Mouse (Mus musculus): ENCODE data around the gene Vwde. TPM values are rescaled to one million over a fixed set of nuclear protein-coding genes. Genes with fewer than 3 reads are reported as not detected.

Gene Vwde
- polyA plus RNA-seq, 1 experiment from 2014 or later: not detected

DNA sequence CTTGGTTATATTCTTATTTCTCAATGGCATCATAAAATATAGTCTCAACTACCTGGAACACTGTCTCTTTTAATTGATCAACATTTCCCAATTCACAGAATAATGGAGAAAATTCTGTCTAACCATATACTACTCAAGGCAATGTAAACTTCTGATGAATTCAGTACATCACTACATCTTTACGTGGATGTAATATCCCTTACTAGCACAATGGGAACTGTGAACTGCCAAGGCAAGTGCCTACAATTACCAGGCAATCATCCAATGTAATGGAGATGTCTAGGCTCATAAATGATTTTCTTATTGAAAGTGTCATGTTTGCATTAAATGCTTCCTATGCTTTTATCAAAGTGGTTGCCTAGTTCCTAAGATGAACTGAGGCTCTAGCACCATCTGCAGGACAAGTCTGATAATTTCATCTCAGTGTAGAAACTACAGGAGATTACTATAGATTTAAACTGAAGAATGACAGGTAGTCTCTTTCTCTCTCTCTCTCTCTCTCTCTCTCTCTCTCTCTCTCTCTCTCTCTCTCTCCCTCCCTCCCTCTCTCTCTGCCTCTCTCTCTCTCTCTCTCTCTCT lies 72.6 kb downstream of the Vwde start:
- H3K4me1 ChIP-seq: no peaks in the 10 kb centered on the region
- no peak overlapping the region for H3K4me3 ChIP-seq
- no peaks in the 10 kb centered on the region for H3K27me3 ChIP-seq (replicated peaks)
- 0 out of 2 replicates have a peak, but pooled peaks have one; percentile 48 for ATAC-seq (ENCODE audit: low FRiP score, low read depth)
- H3K9ac ChIP-seq: no peak overlapping the region
- peaks cover 6% of the 10 kb centered on the region; the same call in 1 of the 2 replicates for H3K9me3 ChIP-seq
- H3K4me2 ChIP-seq (replicated peaks): no peak overlapping the region
- no peak overlapping the region for H3K27ac ChIP-seq
- H3K36me3 ChIP-seq: no peaks in the 10 kb centered on the region
- 70% methylated on average over 1 of the region's 1 CpGs for WGBS

DNA sequence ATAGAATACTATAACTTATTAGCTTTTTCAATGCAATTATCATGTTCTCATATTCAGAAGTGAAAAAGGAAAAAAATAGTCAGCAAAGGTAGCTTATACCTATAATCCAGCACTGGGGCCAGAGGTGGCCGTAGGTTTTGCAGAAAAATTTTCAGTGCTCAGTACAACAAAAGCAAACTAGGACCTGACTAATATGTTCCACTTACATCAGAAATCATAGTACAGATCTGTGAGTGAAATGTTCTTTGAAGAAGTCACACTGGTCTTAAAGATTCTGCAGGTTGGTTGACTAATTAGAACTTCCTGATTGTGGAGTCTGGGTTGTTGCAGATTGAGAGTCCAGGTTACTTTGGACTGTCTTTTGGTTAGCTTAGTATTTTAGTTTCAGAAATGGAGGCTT lies 87.5 kb downstream of the Vwde start:
- no peaks in the 10 kb centered on the region for H3K9me3 ChIP-seq
- 94% methylated on average over 1 of the region's 1 CpGs for WGBS
- H3K4me1 ChIP-seq: no peaks in the 10 kb centered on the region
- H3K4me3 ChIP-seq: no peak overlapping the region
- H3K9ac ChIP-seq: no peak overlapping the region
- no peak overlapping the region for H3K27ac ChIP-seq
- no peaks in the 10 kb centered on the region for H3K27me3 ChIP-seq (replicated peaks)
- no peak for ATAC-seq (ENCODE audit: low FRiP score, low read depth)
- H3K36me3 ChIP-seq: no peaks in the 10 kb centered on the region
- H3K4me2 ChIP-seq (replicated peaks): no peak overlapping the region

DNA sequence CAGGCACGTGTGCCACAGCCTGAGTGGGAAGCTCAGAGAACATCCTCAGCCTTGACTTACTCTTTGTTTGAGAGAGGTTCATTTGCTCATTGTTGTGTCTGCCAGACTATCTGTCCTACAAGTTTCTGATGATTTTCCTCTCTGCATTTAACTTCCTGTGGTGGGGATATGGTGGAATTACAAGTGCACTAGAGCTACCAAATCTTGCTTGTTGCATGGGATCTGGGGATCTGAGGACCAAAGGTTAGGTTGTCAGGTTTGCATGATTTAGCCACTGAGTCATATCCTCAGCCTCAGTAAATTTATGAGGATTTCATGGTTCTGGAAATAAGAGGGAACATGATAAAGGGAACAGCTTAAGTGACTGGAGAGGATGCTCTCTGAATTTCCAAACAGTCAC lies 116.1 kb downstream of the Vwde start:
- Histone ChIP-seq H3K27ac (no peak overlapping the region), H3K4me2 (replicated peaks) (no peak overlapping the region), H3K4me1 (no peaks in the 10 kb centered on the region), H3K36me3 (no peaks in the 10 kb centered on the region), H3K9me3 (no peaks in the 10 kb centered on the region), H3K4me3 (no peak overlapping the region), H3K9ac (no peak overlapping the region), H3K27me3 (replicated peaks) (no peaks in the 10 kb centered on the region)
- 83% methylated on average over 1 of the region's 1 CpGs for WGBS
- ATAC-seq (ENCODE audit: low FRiP score, low read depth): no peak

Other genes starting within 250 kb of the Vwde start
- gene Tmem106b, start 155.2 kb downstream of the Vwde start, polyA plus RNA-seq (2016; fragmentation: Nextera tagmentation; extraction: Ambion mirVana): 30.4 and 38.1 TPM in 2 replicates